Mouse (Mus musculus) midbrain, embryonic 12.5 days (tissue): ENCODE measurements around the gene Gm45785. TPM values are rescaled to one million over a fixed set of nuclear protein-coding genes. Genes with fewer than 3 reads are reported as not detected.
A peak's percentile ranks its signal among the peaks of the same experiment; 100 is the strongest.

Source experiments
- ATAC-seq: fragments of 200-750 bp; cut with Nextera tagmentation; 2 replicates; pipeline ENCODE4 v1.8.0; 2017; ENCODE audit warnings: low read depth, moderate TSS enrichment, moderate library complexity; ENCODE audit not compliant: low FRiP score
- H3K27ac ChIP-seq: fragments of 300-500 bp; sonication (generic); replicated peaks from 2 replicates; pipeline ENCODE4 v1.5.1; 2016; ENCODE audit warnings: mild to moderate bottlenecking
- H3K27me3 ChIP-seq: fragments of 300-500 bp; sonication (generic); 2 replicates; pipeline ENCODE4 v1.6.1; 2016; ENCODE audit warnings: mild to moderate bottlenecking
- H3K36me3 ChIP-seq: fragments of 300-500 bp; sonication (generic); 2 replicates; pipeline ENCODE4 v1.6.1; 2016
- H3K4me1 ChIP-seq: fragments of 300-500 bp; sonication (generic); 2 replicates; pipeline ENCODE4 v1.6.1; 2016
- H3K4me2 ChIP-seq: fragments of 300-500 bp; sonication (generic); replicated peaks from 2 replicates; pipeline ENCODE4 v1.6.1; 2016; ENCODE audit warnings: mild to moderate bottlenecking, moderate library complexity
- H3K4me3 ChIP-seq: fragments of 300-500 bp; sonication (generic); 2 replicates; pipeline ENCODE4 v1.5.1; 2016; ENCODE audit warnings: mild to moderate bottlenecking
- H3K9ac ChIP-seq: fragments of 300-500 bp; sonication (generic); replicated peaks from 2 replicates; pipeline ENCODE4 v1.6.1; 2016; ENCODE audit warnings: mild to moderate bottlenecking, moderate library complexity
- H3K9me3 ChIP-seq: fragments of 300-500 bp; sonication (generic); 2 replicates; pipeline ENCODE4 v1.6.1; 2016; ENCODE audit warnings: mild to moderate bottlenecking
- WGBS: fragments of 180-500 bp; shearing (Covaris S2); methylation state at CpG from one replicate; pipeline ENCODE4 v1.1.7; 2016; 5-methylcytosine and 5-hydroxymethylcytosine counted together
- polyA plus RNA-seq: library from polyadenylated mRNA; unstranded; fragments of >200 nt; fragmentation: Nextera tagmentation; extraction: Ambion mirVana; gene quantifications from 2 replicates; pipeline ENCODE4 v1.2.1, GENCODE M21; 2016

Gm45785 gene
- polyA plus RNA-seq, 1 experiment from 2014 or later: 0.20 TPM

- Histone ChIP-seq H3K4me1 (peaks cover 32% of the 10 kb centered on the region), H3K9me3 (no peaks in the 10 kb centered on the region), H3K9ac (peak within 1 kb of the TSS; percentile 93), H3K4me2 (peak within 1 kb of the TSS; percentile 99), H3K27me3 (no peaks in the 10 kb centered on the region), H3K4me3 (peak within 1 kb of the TSS; percentile 81), H3K27ac (peak within 1 kb of the TSS; percentile 90), H3K36me3 (peaks cover 64% of the 10 kb centered on the region)
- WGBS: under 1% methylated on average over 50 of the region's 50 CpGs
- peak; percentile 79 for ATAC-seq
Observed at GRCm38 (mm10) chr7:140856785-140857549, 836 bp upstream of the Gm45785 start, which contains the start of gene Ric8a. Gene Ric8a (plus strand): TSS chr7:140856957.

GRCm38 (mm10) chr7:140855181-140855580 lies 950 bp downstream of the Gm45785 start:
- Histone ChIP-seq H3K4me3 (peak overlapping the region; percentile 81), H3K36me3 (peaks cover 52% of the 10 kb centered on the region), H3K27me3 (no peaks in the 10 kb centered on the region), H3K4me2 (peak overlapping the region; percentile 99), H3K27ac (no peak overlapping the region), H3K9ac (peak overlapping the region; percentile 93), H3K9me3 (no peaks in the 10 kb centered on the region), H3K4me1 (peaks cover 32% of the 10 kb centered on the region)
- no peak for ATAC-seq
- WGBS: 79% methylated on average over 9 of the region's 9 CpGs

GRCm38 (mm10) chr7:140854483-140854882 lies 1.6 kb downstream of the Gm45785 start:
- Histone ChIP-seq H3K4me1 (peaks cover 29% of the 10 kb centered on the region), H3K4me2 (no peak overlapping the region), H3K27ac (no peak overlapping the region), H3K9ac (no peak overlapping the region), H3K4me3 (no peak overlapping the region), H3K36me3 (peaks cover 46% of the 10 kb centered on the region), H3K9me3 (no peaks in the 10 kb centered on the region), H3K27me3 (no peaks in the 10 kb centered on the region)
- ATAC-seq: no peak
- 95% methylated on average over 18 of the region's 18 CpGs for WGBS

- WGBS: 89% methylated on average over 9 of the region's 9 CpGs
- H3K9ac ChIP-seq: no peak overlapping the region
- H3K36me3 ChIP-seq: peaks cover 35% of the 10 kb centered on the region
- H3K9me3 ChIP-seq: no peaks in the 10 kb centered on the region
- H3K4me2 ChIP-seq: no peak overlapping the region
- H3K27me3 ChIP-seq: no peaks in the 10 kb centered on the region
- no peak for ATAC-seq
- peaks cover 18% of the 10 kb centered on the region for H3K4me1 ChIP-seq
- H3K27ac ChIP-seq: no peak overlapping the region
- H3K4me3 ChIP-seq: no peak overlapping the region
Observed at GRCm38 (mm10) chr7:140853386-140853785, 2.7 kb downstream of the Gm45785 start.

- 98% methylated on average over 4 of the region's 4 CpGs for WGBS
- Histone ChIP-seq H3K36me3 (peaks cover 34% of the 10 kb centered on the region), H3K4me1 (peaks cover 10% of the 10 kb centered on the region), H3K4me3 (no peak overlapping the region), H3K9ac (no peak overlapping the region), H3K27ac (no peak overlapping the region), H3K9me3 (no peaks in the 10 kb centered on the region), H3K27me3 (no peaks in the 10 kb centered on the region), H3K4me2 (no peak overlapping the region)
- no peak for ATAC-seq
Observed at GRCm38 (mm10) chr7:140851916-140852315, 4.2 kb downstream of the Gm45785 start.

- H3K36me3 ChIP-seq: peaks cover 22% of the 10 kb centered on the region
- no peak overlapping the region for H3K4me3 ChIP-seq
- no peak for ATAC-seq
- WGBS: 91% methylated on average over 10 of the region's 10 CpGs
- peaks cover 10% of the 10 kb centered on the region for H3K27me3 ChIP-seq
- H3K9ac ChIP-seq: no peak overlapping the region
- no peaks in the 10 kb centered on the region for H3K9me3 ChIP-seq
- H3K4me2 ChIP-seq: no peak overlapping the region
- no peak overlapping the region for H3K27ac ChIP-seq
- H3K4me1 ChIP-seq: no peaks in the 10 kb centered on the region
Observed at GRCm38 (mm10) chr7:140848591-140848990, 7.5 kb downstream of the Gm45785 start.

- peaks cover 16% of the 10 kb centered on the region for H3K36me3 ChIP-seq
- H3K4me1 ChIP-seq: no peaks in the 10 kb centered on the region
- no peak within 1 kb of the TSS for H3K9ac ChIP-seq
- no peaks in the 10 kb centered on the region for H3K9me3 ChIP-seq
- H3K27me3 ChIP-seq: peaks cover 16% of the 10 kb centered on the region
- no peak within 1 kb of the TSS for H3K4me3 ChIP-seq
- 72% methylated on average over 11 of the region's 11 CpGs for WGBS
- no peak for ATAC-seq
- H3K27ac ChIP-seq: no peak within 1 kb of the TSS
- no peak within 1 kb of the TSS for H3K4me2 ChIP-seq
Observed at GRCm38 (mm10) chr7:140847755-140848580, 8.2 kb downstream of the Gm45785 start, which contains the start of gene Odf3. Gene Odf3 (plus strand): TSS chr7:140847805.

GRCm38 (mm10) chr7:140846676-140847075 lies 9.5 kb downstream of the Gm45785 start:
- no peak overlapping the region for H3K9ac ChIP-seq
- H3K4me1 ChIP-seq: no peaks in the 10 kb centered on the region
- no peaks in the 10 kb centered on the region for H3K9me3 ChIP-seq
- no peak overlapping the region for H3K27ac ChIP-seq
- H3K4me3 ChIP-seq: no peak overlapping the region
- no peak overlapping the region for H3K4me2 ChIP-seq
- H3K27me3 ChIP-seq: peaks cover 26% of the 10 kb centered on the region
- WGBS: 87% methylated on average over 10 of the region's 10 CpGs
- no peak for ATAC-seq
- H3K36me3 ChIP-seq: 0 out of 2 replicates have a peak, but pooled peaks cover 3% of the 10 kb centered on the region

- no peak overlapping the region for H3K9ac ChIP-seq
- ATAC-seq: no peak
- H3K4me2 ChIP-seq: no peak overlapping the region
- H3K27me3 ChIP-seq: peaks cover 36% of the 10 kb centered on the region
- WGBS: 63% methylated on average over 4 of the region's 4 CpGs
- no peak overlapping the region for H3K4me3 ChIP-seq
- no peaks in the 10 kb centered on the region for H3K9me3 ChIP-seq
- H3K27ac ChIP-seq: no peak overlapping the region
- no peaks in the 10 kb centered on the region for H3K36me3 ChIP-seq
- no peaks in the 10 kb centered on the region for H3K4me1 ChIP-seq
Observed at GRCm38 (mm10) chr7:140845683-140846082, 10.4 kb downstream of the Gm45785 start.

- Histone ChIP-seq H3K4me2 (no peak within 1 kb of the TSS), H3K27ac (no peak within 1 kb of the TSS), H3K9me3 (no peaks in the 10 kb centered on the region), H3K9ac (no peak within 1 kb of the TSS), H3K27me3 (peaks cover 42% of the 10 kb centered on the region), H3K4me1 (no peaks in the 10 kb centered on the region), H3K36me3 (no peaks in the 10 kb centered on the region), H3K4me3 (no peak within 1 kb of the TSS)
- WGBS: 30% methylated on average over 14 of the region's 14 CpGs
- peak; percentile 78 for ATAC-seq
Observed at GRCm38 (mm10) chr7:140844905-140845665, 11.0 kb downstream of the Gm45785 start, which contains the start of gene Scgb1c1. Gene Scgb1c1 (plus strand): TSS chr7:140845547.

GRCm38 (mm10) chr7:140843806-140844205 lies 12.3 kb downstream of the Gm45785 start:
- Histone ChIP-seq H3K4me1 (no peaks in the 10 kb centered on the region), H3K4me2 (no peak overlapping the region), H3K9me3 (no peaks in the 10 kb centered on the region), H3K27me3 (peaks cover 46% of the 10 kb centered on the region), H3K4me3 (no peak overlapping the region), H3K27ac (no peak overlapping the region), H3K9ac (no peak overlapping the region), H3K36me3 (no peaks in the 10 kb centered on the region)
- ATAC-seq: no peak
- WGBS: 76% methylated on average over 7 of the region's 7 CpGs
